7 mouse cellular contexts compared by ENCODE assay signal in the genomic region with DNA sequence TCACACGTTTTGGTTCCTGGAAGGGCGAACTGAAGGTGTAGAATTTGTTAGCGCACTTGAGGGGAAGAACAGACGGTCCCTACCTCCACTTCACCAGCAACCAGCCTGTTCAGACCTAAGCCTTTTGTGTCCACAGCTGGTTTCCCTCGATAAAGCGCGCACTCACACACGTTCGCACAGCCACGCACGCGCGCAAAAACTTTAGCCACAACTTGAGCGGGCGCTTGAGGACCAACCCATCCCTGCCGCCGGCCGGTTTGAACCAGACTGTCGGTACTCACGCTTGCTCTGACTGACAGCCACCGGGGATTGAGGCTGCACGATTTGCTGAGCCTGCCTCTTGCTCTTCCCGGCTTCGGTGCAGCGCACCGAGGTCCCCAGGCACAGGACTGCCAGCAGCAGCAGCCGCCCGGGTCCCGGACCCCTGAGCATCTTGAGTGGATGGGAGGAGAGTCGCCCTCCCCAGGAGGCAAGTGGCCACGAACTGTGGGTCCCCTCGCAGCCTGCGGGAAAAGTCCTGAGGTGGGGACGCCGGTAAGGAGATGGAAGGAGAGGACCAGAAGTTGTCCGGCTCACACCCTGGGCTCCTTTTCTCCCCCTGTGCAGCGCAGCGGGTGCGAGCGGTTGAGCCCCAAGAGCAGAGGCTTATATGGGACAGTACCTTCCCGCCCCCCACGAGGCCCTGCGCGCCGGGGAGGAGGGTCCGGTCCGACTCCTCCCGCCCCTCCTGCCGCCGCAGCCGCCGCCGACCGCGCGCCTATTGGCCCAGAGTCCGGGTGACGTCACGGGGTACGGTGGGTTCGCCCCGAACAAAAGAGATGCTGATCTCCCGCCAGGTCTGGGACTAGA. TPM values are rescaled to one million over a fixed set of nuclear protein-coding genes. Genes with fewer than 3 reads are reported as not detected.
DNase-seq lines count a peak whose midpoint lies in the region; ATAC-seq and TF ChIP-seq lines count a peak whose summit lies in the region.

A gene (minus strand): TSS at position 650 of the 849 bp plus-strand sequence.

- peak within 1 kb of the TSS; percentile 92 for H3K4me2 ChIP-seq in limb, embryonic 14.5 days (replicated peaks; ENCODE audit: low read depth, low read length, severe bottlenecking)
- peak within 1 kb of the TSS; percentile 98 for H3K4me2 ChIP-seq in midbrain, embryonic 15.5 days

- no peak for TF ChIP-seq CTCF in bone marrow macrophage, adult 2 months (IDR thresholded peaks at IDR 0.05; ENCODE audit: low read depth, low read length)
- TF ChIP-seq CTCF in embryonic fibroblast, embryonic 13.5 days (IDR thresholded peaks at IDR 0.05; ENCODE audit: borderline replicate concordance, insufficient read depth, low read length): no peak

- no peaks in the 10 kb centered on the region for H3K9me3 ChIP-seq in limb, embryonic 14.5 days (ENCODE audit: control insufficient read depth, low read length)
- no peaks in the 10 kb centered on the region for H3K9me3 ChIP-seq in midbrain, embryonic 15.5 days

- no peaks in the 10 kb centered on the region for H3K27me3 ChIP-seq in limb, embryonic 14.5 days (ENCODE audit: control insufficient read depth, insufficient read depth, low read length)
- H3K27me3 ChIP-seq in midbrain, embryonic 15.5 days (replicated peaks): peaks cover 33% of the 10 kb centered on the region

- no peak for TF ChIP-seq POLR2A in bone marrow macrophage, adult 2 months (IDR thresholded peaks at IDR 0.05; ENCODE audit: borderline replicate concordance, low read depth, low read length)
- TF ChIP-seq POLR2A in embryonic fibroblast, embryonic 13.5 days (IDR thresholded peaks at IDR 0.05; ENCODE audit: low read depth, low read length): peak; percentile 100
- TF ChIP-seq POLR2A in limb, embryonic 14.5 days (IDR thresholded peaks at IDR 0.05; ENCODE audit: borderline replicate concordance, extremely low read depth, insufficient read depth, insufficient read length): peak; percentile 88; the same call in 1 of the 2 replicates

- H3K9ac ChIP-seq in limb, embryonic 14.5 days (ENCODE audit: low read depth, low read length, severe bottlenecking): peak within 1 kb of the TSS; percentile 85
- H3K9ac ChIP-seq in midbrain, embryonic 15.5 days: peak within 1 kb of the TSS; percentile 46

- under 1% methylated on average over 56 of the region's 63 CpGs for WGBS in limb, embryonic 14.5 days
- WGBS in midbrain, embryonic 15.5 days: under 1% methylated on average over 63 of the region's 63 CpGs

- peak; percentile 94 for ATAC-seq in limb, embryonic 14.5 days (ENCODE audit: low FRiP score, low read depth)
- ATAC-seq in midbrain, embryonic 15.5 days (replicated peaks): peak; percentile 95

- DNase-seq in heart, adult 8-10 months (ENCODE audit: low spot score): peak; percentile 77
- peak; percentile 43 to 45 for DNase-seq in kidney, adult 8-10 months
- peak; percentile 96 for DNase-seq in limb, embryonic 14.5 days (ENCODE audit: low spot score)
- DNase-seq in spleen, postnatal 36 days (ENCODE audit: low spot score in 2 of 2): peak; percentile 46 to 59

- H3K4me3 ChIP-seq in bone marrow macrophage, adult 2 months (ENCODE audit: insufficient read depth, low read length): peak within 1 kb of the TSS; percentile 53
- H3K4me3 ChIP-seq in embryonic fibroblast, embryonic 13.5 days (ENCODE audit: insufficient read depth, low read length): peak within 1 kb of the TSS; percentile 87
- H3K4me3 ChIP-seq in limb, embryonic 14.5 days (replicated peaks; ENCODE audit: low read length): peak within 1 kb of the TSS; percentile 88
- H3K4me3 ChIP-seq in midbrain, embryonic 15.5 days: peak within 1 kb of the TSS; percentile 74

- H3K4me1 ChIP-seq in bone marrow macrophage, adult 2 months (ENCODE audit: control insufficient read depth, insufficient read depth, low read length): peaks cover 3% of the 10 kb centered on the region; the same call in 1 of the 2 replicates
- peaks cover 7% of the 10 kb centered on the region; the same call in 1 of the 2 replicates for H3K4me1 ChIP-seq in embryonic fibroblast, embryonic 13.5 days (ENCODE audit: control insufficient read depth, insufficient read depth, low read length)
- H3K4me1 ChIP-seq in limb, embryonic 14.5 days (ENCODE audit: control insufficient read depth, insufficient read depth, low read length): peaks cover 21% of the 10 kb centered on the region
- peaks cover 15% of the 10 kb centered on the region for H3K4me1 ChIP-seq in midbrain, embryonic 15.5 days

- H3K36me3 ChIP-seq in limb, embryonic 14.5 days (ENCODE audit: control insufficient read depth, insufficient read depth, low read length): peaks cover 28% of the 10 kb centered on the region
- no peaks in the 10 kb centered on the region for H3K36me3 ChIP-seq in midbrain, embryonic 15.5 days (replicated peaks)

- no peak within 1 kb of the TSS for H3K27ac ChIP-seq in bone marrow macrophage, adult 2 months (ENCODE audit: insufficient read depth, low read depth, low read length)
- H3K27ac ChIP-seq in embryonic fibroblast, embryonic 13.5 days (ENCODE audit: insufficient read depth, low read length): peak within 1 kb of the TSS; percentile 98
- peak within 1 kb of the TSS; percentile 97 for H3K27ac ChIP-seq in limb, embryonic 14.5 days (replicated peaks; ENCODE audit: low read depth, low read length)
- H3K27ac ChIP-seq in midbrain, embryonic 15.5 days: peak within 1 kb of the TSS; percentile 59

RNA-seq across cellular contexts. Expression of the gene that starts here (rescaled TPM):
- 9.8 and 10.9 TPM in 2 replicates for polyA plus RNA-seq in bone marrow macrophage, adult 2 months (2012; ENCODE audit: insufficient read depth, insufficient read length, missing spikeins)
- 3,197 and 4,910 TPM in 2 replicates for polyA plus RNA-seq in embryonic fibroblast, embryonic 13.5 days (2011; ENCODE audit: insufficient read length, low read depth, missing spikeins)
- total RNA-seq in heart, adult 8-10 months (2022): 100 to 1,000 TPM in 1 of 4 experiments, 10 to 100 TPM in 3; 27.6 to 234 (median 32.1) TPM
- 628 and 639 TPM in 2 replicates for polyA plus RNA-seq in limb, embryonic 14.5 days (2012; rRNA removed)
- polyA plus RNA-seq in limb, embryonic 14.5 days (2014; fragmentation: Nextera tagmentation; extraction: Ambion mirVana): 232 and 252 TPM in 2 replicates
- polyA plus RNA-seq in midbrain, embryonic 15.5 days (2015; fragmentation: Nextera tagmentation; extraction: Ambion mirVana): 38.3 and 41.2 TPM in 2 replicates

Comparison
In these comparisons a context has a peak if more than half of its experiments do, and no peak if none do; other contexts are left out.
1. DNase-seq: peak in every context shown above with its lines; median percentile 96 in limb, embryonic 14.5 days; 77 in heart, adult 8-10 months; 52 in spleen, postnatal 36 days; 44 in kidney, adult 8-10 months.